Mouse (Mus musculus) liver, embryonic 14.5 days (tissue): ENCODE measurements around the gene Nfe2l2.

Experiments used
- CTCF ChIP-seq: IDR thresholded peaks from 2 replicates; pipeline ENCODE4 v1.5.1; 2016; ENCODE audit warnings: antibody characterized with exemption, low read depth, control low read depth
- EP300 ChIP-seq: IDR thresholded peaks from 2 replicates; pipeline ENCODE4 v1.6.1; 2016; ENCODE audit warnings: antibody characterized with exemption, low read depth

GRCm38 (mm10) chr2:75669491-75670445 lies 34.7 kb downstream of the Nfe2l2 start:
- no peak for TF ChIP-seq CTCF
- TF ChIP-seq EP300: no peak
